Mouse (Mus musculus): ENCODE results near the gene Apbb1. TPM values are rescaled to one million over a fixed set of nuclear protein-coding genes. Genes with fewer than 3 reads are reported as not detected.

Apbb1 gene
- polyA plus RNA-seq, 1 experiment from 2014 or later: 45.6 TPM

DNA sequence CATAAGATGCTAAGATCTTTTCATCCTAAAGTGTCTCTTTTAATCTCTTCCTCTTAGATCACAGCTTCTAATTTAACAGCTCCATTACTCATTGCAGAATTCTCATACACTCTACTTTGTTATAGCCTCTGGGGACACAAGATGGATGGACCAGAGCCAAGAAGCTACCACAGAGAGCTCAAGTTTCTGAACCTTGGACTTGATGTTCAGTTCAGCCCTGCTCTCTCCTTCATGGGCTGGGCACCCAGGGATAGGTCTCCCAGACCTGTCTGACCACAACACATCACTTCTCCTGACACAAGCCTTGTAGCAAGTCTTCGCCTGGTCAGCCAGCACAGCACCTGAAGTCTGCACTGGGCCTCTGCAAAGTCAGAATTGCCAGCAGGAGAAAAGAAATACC, 32.9 kb upstream of the Apbb1 start:
- no peak overlapping the region for H3K4me2 ChIP-seq (ENCODE audit: low read depth, low read length)
- no peaks in the 10 kb centered on the region for H3K9me3 ChIP-seq (ENCODE audit: control insufficient read depth, low read length)
- H3K9ac ChIP-seq (ENCODE audit: low read depth, low read length): no peak overlapping the region
- DNase-seq (ENCODE audit: low spot score) (no peak), ATAC-seq (ENCODE audit: low read depth) (no peak)
- no peak overlapping the region for H3K27ac ChIP-seq (replicated peaks; ENCODE audit: low read depth, low read length)
- no peaks in the 10 kb centered on the region for H3K27me3 ChIP-seq (replicated peaks; ENCODE audit: control insufficient read depth, insufficient read depth, low read length)
- no peaks in the 10 kb centered on the region for H3K4me1 ChIP-seq (ENCODE audit: control insufficient read depth, insufficient read depth, low read length)
- H3K36me3 ChIP-seq (ENCODE audit: control insufficient read depth, insufficient read depth, low read length): peaks cover 95% of the 10 kb centered on the region
- WGBS: 74% methylated on average over 1 of the region's 1 CpGs
- H3K4me3 ChIP-seq (ENCODE audit: low read depth, low read length): no peak overlapping the region

DNA sequence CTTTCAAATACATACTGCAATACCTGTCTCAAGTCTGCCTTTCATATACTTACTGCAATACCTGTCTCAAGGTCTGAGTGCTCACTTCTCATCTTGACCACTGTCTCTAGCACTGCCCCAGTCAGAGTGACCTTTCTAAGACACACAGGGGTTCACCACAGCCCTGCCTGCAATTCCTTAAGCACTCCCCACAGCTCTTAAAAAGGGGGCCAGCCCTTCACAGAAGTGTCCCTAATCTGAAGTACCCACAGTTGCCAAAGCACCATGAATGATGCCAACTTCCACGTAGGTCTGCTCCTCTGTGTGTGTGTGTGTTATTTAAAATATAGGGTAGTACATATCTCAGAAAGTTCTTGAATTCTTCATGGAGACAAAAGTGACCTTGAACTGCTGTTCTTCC, 30.3 kb upstream of the Apbb1 start:
- Histone ChIP-seq H3K27me3 (replicated peaks; ENCODE audit: control insufficient read depth, insufficient read depth, low read length) (no peaks in the 10 kb centered on the region), H3K4me2 (ENCODE audit: low read depth, low read length) (no peak overlapping the region), H3K4me3 (ENCODE audit: low read depth, low read length) (no peak overlapping the region), H3K36me3 (ENCODE audit: control insufficient read depth, insufficient read depth, low read length) (peaks cover 69% of the 10 kb centered on the region), H3K9ac (ENCODE audit: low read depth, low read length) (no peak overlapping the region), H3K9me3 (ENCODE audit: control insufficient read depth, low read length) (no peaks in the 10 kb centered on the region), H3K4me1 (ENCODE audit: control insufficient read depth, insufficient read depth, low read length) (no peaks in the 10 kb centered on the region), H3K27ac (replicated peaks; ENCODE audit: low read depth, low read length) (no peak overlapping the region)
- 84% methylated on average over 1 of the region's 1 CpGs for WGBS
- no peak for ATAC-seq (ENCODE audit: low read depth)
- DNase-seq (ENCODE audit: low spot score): no peak

DNA sequence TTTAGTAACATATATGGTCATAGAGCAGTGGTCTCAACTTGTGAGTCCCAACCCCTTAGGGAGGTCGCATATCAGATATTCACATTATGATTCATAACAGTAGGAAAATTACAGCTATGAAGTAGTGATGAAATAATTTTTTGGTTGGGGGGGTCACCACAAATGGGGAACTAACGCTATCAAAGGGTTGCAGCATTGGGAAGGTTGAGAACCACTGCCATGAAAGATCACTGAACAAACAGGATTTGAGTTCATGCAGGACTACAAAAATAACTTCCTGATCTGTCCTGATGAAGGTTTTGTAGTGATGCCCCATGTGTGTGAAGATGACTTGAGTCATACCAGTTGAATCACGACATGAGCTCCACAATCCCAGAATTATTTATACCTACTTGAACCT, 27.0 kb upstream of the Apbb1 start:
- H3K4me2 ChIP-seq (ENCODE audit: low read depth, low read length): no peak overlapping the region
- no peaks in the 10 kb centered on the region for H3K4me1 ChIP-seq (ENCODE audit: control insufficient read depth, insufficient read depth, low read length)
- no peak overlapping the region for H3K4me3 ChIP-seq (ENCODE audit: low read depth, low read length)
- no peaks in the 10 kb centered on the region for H3K27me3 ChIP-seq (replicated peaks; ENCODE audit: control insufficient read depth, insufficient read depth, low read length)
- no peak for ATAC-seq (ENCODE audit: low read depth)
- H3K27ac ChIP-seq (replicated peaks; ENCODE audit: low read depth, low read length): no peak overlapping the region
- WGBS: 82% methylated on average over 3 of the region's 3 CpGs
- DNase-seq (ENCODE audit: low spot score): no peak
- peaks cover 8% of the 10 kb centered on the region; the same call in 1 of the 2 replicates for H3K9me3 ChIP-seq (ENCODE audit: control insufficient read depth, low read length)
- H3K36me3 ChIP-seq (ENCODE audit: control insufficient read depth, insufficient read depth, low read length): peaks cover 38% of the 10 kb centered on the region
- H3K9ac ChIP-seq (ENCODE audit: low read depth, low read length): no peak overlapping the region

DNA sequence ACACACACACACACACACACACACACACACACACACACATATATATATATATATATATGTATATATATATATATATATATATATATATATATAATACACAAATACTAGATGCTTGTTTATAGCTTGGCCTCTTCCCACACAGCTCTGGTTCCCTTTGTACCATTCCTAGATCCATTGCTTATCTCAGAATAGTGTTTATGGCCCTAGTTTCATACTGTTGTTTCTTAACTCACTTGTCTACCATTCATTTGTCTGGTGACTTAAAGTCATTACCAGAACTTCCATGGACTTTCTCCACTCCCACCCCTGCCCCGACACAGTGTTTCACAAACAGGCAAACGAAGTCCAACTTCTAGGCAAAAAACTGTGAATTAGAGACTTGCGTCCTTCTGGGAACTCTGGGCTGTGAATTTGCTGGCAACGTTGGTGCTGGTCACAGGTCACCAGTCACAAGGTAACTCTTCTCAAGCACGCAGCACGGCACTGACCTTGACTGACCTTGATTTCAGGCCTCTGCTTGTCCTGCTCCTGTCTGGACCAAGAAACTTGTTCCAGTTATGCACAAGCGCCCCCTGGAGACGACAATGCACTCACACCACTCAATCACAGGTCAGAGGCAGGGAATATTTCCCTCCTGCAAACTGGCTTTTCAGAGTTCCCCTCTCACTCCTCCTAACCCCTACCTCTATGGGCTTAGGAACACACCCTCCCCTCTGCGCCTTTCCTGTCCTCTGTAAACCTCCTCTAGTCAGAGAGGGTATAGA, 21.6 kb upstream of the Apbb1 start:
- no peaks in the 10 kb centered on the region for H3K4me1 ChIP-seq (ENCODE audit: control insufficient read depth, insufficient read depth, low read length)
- H3K27me3 ChIP-seq (replicated peaks; ENCODE audit: control insufficient read depth, insufficient read depth, low read length): no peaks in the 10 kb centered on the region
- no peak overlapping the region for H3K27ac ChIP-seq (replicated peaks; ENCODE audit: low read depth, low read length)
- H3K4me2 ChIP-seq (ENCODE audit: low read depth, low read length): no peak overlapping the region
- peak; percentile 55 for DNase-seq (ENCODE audit: low spot score)
- H3K4me3 ChIP-seq (ENCODE audit: low read depth, low read length): no peak overlapping the region
- ATAC-seq (ENCODE audit: low read depth): peak; percentile 65; the same call in 1 of the 2 replicates
- WGBS: 29% methylated on average over 9 of the region's 9 CpGs
- H3K36me3 ChIP-seq (ENCODE audit: control insufficient read depth, insufficient read depth, low read length): no peaks in the 10 kb centered on the region
- H3K9ac ChIP-seq (ENCODE audit: low read depth, low read length): no peak overlapping the region
- H3K9me3 ChIP-seq (ENCODE audit: control insufficient read depth, low read length): peaks cover 8% of the 10 kb centered on the region; the same call in 1 of the 2 replicates

DNA sequence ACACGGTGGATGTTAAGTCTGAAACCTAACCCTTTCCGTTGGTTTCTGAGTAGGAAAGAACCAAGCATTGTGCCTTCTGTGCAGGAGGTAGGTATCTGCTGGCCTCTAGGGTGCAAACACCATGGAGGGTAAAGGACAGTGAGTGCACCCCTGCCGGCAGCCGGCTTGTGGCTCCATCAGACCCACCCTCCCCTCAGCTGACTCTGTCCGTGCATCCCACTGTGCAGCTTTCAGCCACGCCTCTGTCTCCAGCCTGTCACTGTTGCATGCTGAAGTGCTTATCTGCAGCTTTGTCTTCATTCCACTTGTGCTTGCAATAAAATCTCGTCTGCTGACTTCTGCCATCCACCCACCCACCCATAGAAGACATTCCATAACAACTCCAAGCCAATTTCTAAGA, 8.6 kb upstream of the Apbb1 start:
- no peaks in the 10 kb centered on the region for H3K36me3 ChIP-seq (ENCODE audit: control insufficient read depth, insufficient read depth, low read length)
- WGBS: 21% methylated on average over 7 of the region's 7 CpGs
- no peak overlapping the region for H3K4me3 ChIP-seq (ENCODE audit: low read depth, low read length)
- no peak overlapping the region for H3K27ac ChIP-seq (replicated peaks; ENCODE audit: low read depth, low read length)
- no peaks in the 10 kb centered on the region for H3K27me3 ChIP-seq (replicated peaks; ENCODE audit: control insufficient read depth, insufficient read depth, low read length)
- H3K9ac ChIP-seq (ENCODE audit: low read depth, low read length): no peak overlapping the region
- no peaks in the 10 kb centered on the region for H3K4me1 ChIP-seq (ENCODE audit: control insufficient read depth, insufficient read depth, low read length)
- H3K9me3 ChIP-seq (ENCODE audit: control insufficient read depth, low read length): no peaks in the 10 kb centered on the region
- H3K4me2 ChIP-seq (ENCODE audit: low read depth, low read length): no peak overlapping the region
- DNase-seq (ENCODE audit: low spot score): no peak
- no peak for ATAC-seq (ENCODE audit: low read depth)

DNA sequence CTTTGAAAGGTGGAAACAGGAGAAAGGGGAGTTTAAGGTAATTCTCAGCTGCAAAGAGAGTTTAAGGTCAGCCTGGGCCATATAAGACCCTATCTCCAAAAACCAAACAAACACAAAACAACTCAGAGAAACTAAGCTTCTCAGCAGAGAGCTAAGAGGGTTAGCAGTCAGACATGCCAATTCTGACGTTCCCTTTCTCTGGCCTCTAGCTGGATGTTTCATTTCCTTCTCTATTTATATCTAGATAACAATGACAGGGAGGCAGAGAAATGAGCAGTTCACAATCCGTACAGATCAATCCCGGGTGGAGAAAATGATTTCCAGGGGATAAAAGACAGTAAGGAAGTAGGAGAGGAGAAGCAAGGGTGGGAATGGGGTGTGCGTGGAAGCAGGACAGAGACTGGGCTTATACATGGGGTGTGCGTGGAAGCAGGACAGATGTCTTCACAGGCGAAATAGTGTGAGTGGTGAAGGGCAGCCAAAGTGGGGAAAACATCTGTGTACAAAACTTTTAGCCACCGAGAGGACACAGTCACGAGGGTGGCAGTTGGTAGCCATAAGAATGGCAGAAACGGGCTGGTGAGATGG, 7.0 kb upstream of the Apbb1 start:
- no peak overlapping the region for H3K27ac ChIP-seq (replicated peaks; ENCODE audit: low read depth, low read length)

DNA sequence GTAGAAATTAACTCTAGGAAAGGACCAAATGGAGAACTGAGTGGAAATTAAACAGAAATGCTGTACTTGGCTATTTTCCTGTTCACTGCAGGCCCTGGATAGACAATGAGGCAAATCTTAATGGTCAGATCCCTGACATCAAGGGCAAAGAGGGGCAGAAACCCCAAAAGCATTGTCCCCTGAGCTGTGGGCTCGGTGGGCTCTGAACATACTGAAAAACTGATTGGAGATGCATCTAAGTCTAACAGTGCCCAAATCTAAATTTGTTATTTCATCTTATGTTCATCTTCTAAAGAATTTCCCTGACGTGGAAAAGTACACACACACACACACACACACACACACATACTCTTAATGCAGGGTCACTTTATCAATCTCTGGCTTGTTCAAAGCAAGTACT, 506 bp upstream of the Apbb1 start:
- 78% methylated on average over 2 of the region's 2 CpGs for WGBS
- Histone ChIP-seq H3K4me2 (ENCODE audit: low read depth, low read length) (peak overlapping the region; percentile 79), H3K4me1 (ENCODE audit: control insufficient read depth, insufficient read depth, low read length) (0 out of 2 replicates have a peak, but pooled peaks cover 11% of the 10 kb centered on the region), H3K27me3 (replicated peaks; ENCODE audit: control insufficient read depth, insufficient read depth, low read length) (no peaks in the 10 kb centered on the region), H3K9ac (ENCODE audit: low read depth, low read length) (peak overlapping the region; percentile 75), H3K9me3 (ENCODE audit: control insufficient read depth, low read length) (no peaks in the 10 kb centered on the region), H3K27ac (replicated peaks; ENCODE audit: low read depth, low read length) (peak overlapping the region; percentile 74; the same call in 1 of the 2 replicates), H3K4me3 (ENCODE audit: low read depth, low read length) (peak overlapping the region; percentile 76), H3K36me3 (ENCODE audit: control insufficient read depth, insufficient read depth, low read length) (no peaks in the 10 kb centered on the region)
- no peak for DNase-seq (ENCODE audit: low spot score)
- ATAC-seq (ENCODE audit: low read depth): no peak

More for the DNA sequence above, 7.0 kb upstream of the Apbb1 start:
- Histone ChIP-seq H3K36me3 (ENCODE audit: control insufficient read depth, insufficient read depth, low read length) (no peaks in the 10 kb centered on the region), H3K4me3 (ENCODE audit: low read depth, low read length) (no peak overlapping the region), H3K9ac (ENCODE audit: low read depth, low read length) (no peak overlapping the region), H3K9me3 (ENCODE audit: control insufficient read depth, low read length) (no peaks in the 10 kb centered on the region), H3K27me3 (replicated peaks; ENCODE audit: control insufficient read depth, insufficient read depth, low read length) (no peaks in the 10 kb centered on the region), H3K4me2 (ENCODE audit: low read depth, low read length) (no peak overlapping the region), H3K4me1 (ENCODE audit: control insufficient read depth, insufficient read depth, low read length) (no peaks in the 10 kb centered on the region)
- no peak for ATAC-seq (ENCODE audit: low read depth)
- no peak for DNase-seq (ENCODE audit: low spot score)
- WGBS: 59% methylated on average over 9 of the region's 9 CpGs

DNA sequence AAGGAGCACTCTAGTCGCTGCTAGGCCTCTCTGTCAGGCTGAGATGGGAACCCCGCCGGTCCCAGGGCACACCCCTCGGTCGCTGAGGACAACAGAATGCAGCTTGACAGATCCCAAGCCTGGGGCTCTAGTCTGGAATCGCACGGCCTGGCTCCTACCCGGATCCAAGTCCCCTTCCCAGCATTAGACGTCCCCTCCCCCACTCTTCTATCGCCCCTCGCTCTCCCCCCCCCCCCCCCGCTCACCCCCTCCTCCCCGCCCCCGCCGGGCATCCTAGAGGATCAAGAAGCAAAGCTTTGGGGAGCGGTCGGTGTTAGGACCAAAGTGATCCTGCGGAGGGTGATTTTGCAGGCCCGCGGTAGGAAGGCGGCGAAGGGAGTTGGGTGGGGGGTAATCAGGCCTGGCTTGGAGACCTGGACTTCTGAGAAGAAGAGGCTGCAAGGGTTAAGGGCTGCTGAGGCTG, 795 bp downstream of the Apbb1 start:
- ATAC-seq (ENCODE audit: low read depth) (peak; percentile 65; the same call in 1 of the 2 replicates), DNase-seq (ENCODE audit: low spot score) (peak; percentile 34)
- 0% methylated on average over 11 of the region's 22 CpGs for WGBS

More for the DNA sequence above, 795 bp downstream of the Apbb1 start:
- peak overlapping the region; percentile 79 for H3K4me2 ChIP-seq (ENCODE audit: low read depth, low read length)
- no peaks in the 10 kb centered on the region for H3K36me3 ChIP-seq (ENCODE audit: control insufficient read depth, insufficient read depth, low read length)
- peak overlapping the region; percentile 75 for H3K9ac ChIP-seq (ENCODE audit: low read depth, low read length)
- H3K27me3 ChIP-seq (replicated peaks; ENCODE audit: control insufficient read depth, insufficient read depth, low read length): no peaks in the 10 kb centered on the region
- 0 out of 2 replicates have a peak, but pooled peaks cover 11% of the 10 kb centered on the region for H3K4me1 ChIP-seq (ENCODE audit: control insufficient read depth, insufficient read depth, low read length)
- H3K27ac ChIP-seq (replicated peaks; ENCODE audit: low read depth, low read length): peak overlapping the region; percentile 74
- peak overlapping the region; percentile 76 for H3K4me3 ChIP-seq (ENCODE audit: low read depth, low read length)
- H3K9me3 ChIP-seq (ENCODE audit: control insufficient read depth, low read length): no peaks in the 10 kb centered on the region
